Mouse (Mus musculus) hindbrain, embryonic 13.5 days (tissue): Measurements from ENCODE around the gene Cbarp. TPM values are rescaled to one million over a fixed set of nuclear protein-coding genes. Genes with fewer than 3 reads are reported as not detected.

Experiments
- ATAC-seq: fragments of 200-750 bp; cut with Nextera tagmentation; 2 replicates; pipeline ENCODE4 v1.8.0; 2017; ENCODE audit warnings: moderate TSS enrichment; ENCODE audit not compliant: low FRiP score
- H3K27ac ChIP-seq: fragments of 300-500 bp; sonication (generic); 2 replicates; pipeline ENCODE4 v1.5.1; 2015; ENCODE audit warnings: inconsistent platforms, mild to moderate bottlenecking, moderate library complexity
- H3K27me3 ChIP-seq: fragments of 300-500 bp; sonication (generic); 2 replicates; pipeline ENCODE4 v1.6.1; 2015; ENCODE audit warnings: mild to moderate bottlenecking, inconsistent platforms
- H3K36me3 ChIP-seq: fragments of 300-500 bp; sonication (generic); 2 replicates; pipeline ENCODE4 v1.6.1; 2015; ENCODE audit warnings: mild to moderate bottlenecking, inconsistent platforms
- H3K4me1 ChIP-seq: fragments of 300-500 bp; sonication (generic); replicated peaks from 2 replicates; pipeline ENCODE4 v1.6.1; 2015; ENCODE audit warnings: inconsistent platforms
- H3K4me2 ChIP-seq: fragments of 300-500 bp; sonication (generic); 2 replicates; pipeline ENCODE4 v1.6.1; 2015; ENCODE audit warnings: inconsistent platforms, mild to moderate bottlenecking, moderate library complexity
- H3K4me3 ChIP-seq: fragments of 300-500 bp; sonication (generic); 2 replicates; pipeline ENCODE4 v1.5.1; 2015; ENCODE audit warnings: mild to moderate bottlenecking, inconsistent platforms
- H3K9ac ChIP-seq: fragments of 300-500 bp; sonication (generic); 2 replicates; pipeline ENCODE4 v1.6.1; 2015; ENCODE audit warnings: mild to moderate bottlenecking, inconsistent platforms
- H3K9me3 ChIP-seq: fragments of 300-500 bp; sonication (generic); 2 replicates; pipeline ENCODE4 v1.6.1; 2016; ENCODE audit warnings: inconsistent platforms
- WGBS: fragments of 180-500 bp; shearing (Covaris S2); methylation state at CpG from one replicate; pipeline ENCODE4 v1.1.7; 2015; 5-methylcytosine and 5-hydroxymethylcytosine counted together
- polyA plus RNA-seq: library from polyadenylated mRNA; unstranded; fragments of >200 nt; fragmentation: Nextera tagmentation; extraction: Ambion mirVana; gene quantifications from 2 replicates; pipeline ENCODE4 v1.2.1, GENCODE M21; 2015

Cbarp gene
- polyA plus RNA-seq, 1 experiment from 2014 or later: 57.4 TPM

DNA sequence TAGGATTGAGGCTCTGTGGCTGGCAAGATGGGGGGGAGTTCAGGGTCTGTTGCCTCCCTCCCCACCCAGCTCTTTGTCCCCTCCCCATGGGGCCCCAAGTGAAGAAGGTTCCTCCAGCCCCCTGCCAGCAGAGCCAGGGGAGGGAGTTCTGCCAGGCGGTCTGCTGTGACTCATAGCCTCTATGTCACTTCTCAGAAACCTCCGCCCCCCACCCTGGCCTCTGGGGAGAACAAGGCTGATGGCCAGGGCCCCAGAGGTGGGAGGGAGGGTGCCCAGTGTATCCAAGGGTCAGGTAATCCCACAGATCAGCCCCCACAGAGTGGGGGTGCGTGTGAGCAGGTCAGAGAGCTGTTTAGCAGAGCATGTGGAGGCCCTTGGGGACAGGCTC is 12.2 kb upstream of the Cbarp start:
- 34% methylated on average over 3 of the region's 3 CpGs for WGBS
- Histone ChIP-seq H3K27ac (peak overlapping the region; percentile 100), H3K9ac (peak overlapping the region; percentile 100), H3K4me1 (peaks cover 66% of the 10 kb centered on the region), H3K36me3 (peaks cover 66% of the 10 kb centered on the region), H3K4me3 (peak overlapping the region; percentile 97), H3K9me3 (no peaks in the 10 kb centered on the region), H3K27me3 (no peaks in the 10 kb centered on the region), H3K4me2 (peak overlapping the region; percentile 98)
- ATAC-seq: no peak

DNA sequence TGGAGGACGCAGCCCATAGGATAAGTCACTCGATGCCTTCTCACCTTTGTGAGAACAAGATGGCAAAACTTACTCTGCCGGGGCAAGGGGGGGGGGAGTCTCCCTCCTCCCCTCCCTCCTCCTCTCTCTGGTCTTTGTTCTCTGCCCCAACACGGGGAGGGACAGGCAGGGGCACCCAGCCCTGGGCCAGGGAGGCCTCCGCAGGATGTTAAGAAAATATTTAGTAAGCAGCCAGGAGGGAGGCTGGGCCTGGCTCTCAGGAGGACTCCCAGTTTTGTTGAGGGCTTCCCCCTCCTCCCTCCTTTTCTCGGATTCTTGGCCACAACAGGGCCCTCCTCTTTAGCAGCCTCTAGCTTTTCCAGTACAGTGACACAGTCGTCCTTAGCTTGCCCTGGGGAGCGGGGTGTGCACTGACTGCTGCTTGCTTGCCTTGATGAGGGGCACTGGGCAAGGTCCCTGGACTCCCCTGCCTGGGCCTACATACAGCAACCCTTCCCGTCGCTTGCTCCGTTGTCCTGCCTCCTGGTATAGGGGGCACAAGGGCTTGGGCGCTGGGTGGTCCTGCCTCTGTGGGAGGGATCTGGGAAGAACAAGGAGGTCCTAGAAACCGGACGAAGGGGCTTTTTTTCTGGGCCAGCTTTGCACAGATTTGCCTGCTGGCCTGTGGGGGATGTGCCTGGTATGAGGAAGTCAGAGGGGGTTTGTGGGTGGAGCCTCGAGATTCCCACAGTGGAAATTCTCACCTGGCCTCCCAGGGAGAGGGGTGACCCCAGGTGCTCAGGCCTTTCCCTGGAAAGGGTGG is 11.6 kb upstream of the Cbarp start:
- H3K27ac ChIP-seq: peak overlapping the region; percentile 100
- peaks cover 68% of the 10 kb centered on the region for H3K4me1 ChIP-seq
- H3K4me3 ChIP-seq: peak overlapping the region; percentile 97
- no peaks in the 10 kb centered on the region for H3K27me3 ChIP-seq
- H3K36me3 ChIP-seq: peaks cover 62% of the 10 kb centered on the region
- peak overlapping the region; percentile 100 for H3K9ac ChIP-seq
- no peak for ATAC-seq
- peak overlapping the region; percentile 98 for H3K4me2 ChIP-seq
- 5% methylated on average over 15 of the region's 15 CpGs for whole genome bisulfite sequencing
- H3K9me3 ChIP-seq: no peaks in the 10 kb centered on the region

DNA sequence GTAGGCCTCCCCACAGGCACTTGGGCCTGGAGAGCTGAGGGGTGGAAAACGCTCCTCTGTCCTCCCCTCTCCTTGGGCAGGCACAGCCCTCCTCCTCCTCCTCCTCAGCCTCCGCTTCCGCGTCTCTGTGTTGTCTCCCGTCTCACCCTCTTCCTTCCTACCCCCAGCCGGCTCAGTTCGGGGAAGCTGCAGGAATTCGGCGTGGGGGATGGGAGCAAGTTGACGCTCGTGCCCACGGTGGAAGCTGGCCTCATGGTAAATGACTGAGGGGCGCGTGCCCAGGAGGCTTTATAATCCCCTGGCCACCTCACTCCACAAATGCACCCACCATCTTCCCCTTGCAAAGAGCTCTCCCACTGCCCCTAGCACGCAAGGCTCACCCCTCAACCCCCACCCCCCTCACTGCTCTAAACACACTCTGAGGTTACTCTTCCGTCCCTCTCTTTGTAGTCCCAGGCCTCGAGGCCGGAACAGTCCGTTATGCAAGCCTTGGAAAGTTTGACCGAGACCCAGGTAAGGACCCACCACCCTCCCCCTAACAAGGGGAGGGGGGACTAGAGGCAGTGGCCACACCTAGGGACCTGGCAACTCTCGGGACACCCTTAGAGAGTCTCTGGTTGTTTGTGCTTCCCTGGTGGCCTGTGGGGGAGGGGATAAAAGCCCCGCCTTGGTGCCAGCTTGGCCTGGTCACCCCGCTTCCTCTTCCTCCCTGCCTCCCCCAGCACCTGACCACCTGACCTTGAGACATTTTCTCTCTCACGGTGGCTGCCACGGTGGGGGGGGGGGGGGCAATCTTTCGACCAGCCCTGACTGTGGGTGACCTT is 10.8 kb upstream of the Cbarp start:
- H3K9me3 ChIP-seq: no peaks in the 10 kb centered on the region
- H3K4me2 ChIP-seq: peak overlapping the region; percentile 98
- WGBS: under 1% methylated on average over 26 of the region's 26 CpGs
- peak overlapping the region; percentile 100 for H3K27ac ChIP-seq
- ATAC-seq: no peak
- peaks cover 68% of the 10 kb centered on the region for H3K4me1 ChIP-seq
- H3K9ac ChIP-seq: peak overlapping the region; percentile 100
- H3K4me3 ChIP-seq: peak overlapping the region; percentile 97
- no peaks in the 10 kb centered on the region for H3K27me3 ChIP-seq
- H3K36me3 ChIP-seq: peaks cover 57% of the 10 kb centered on the region

DNA sequence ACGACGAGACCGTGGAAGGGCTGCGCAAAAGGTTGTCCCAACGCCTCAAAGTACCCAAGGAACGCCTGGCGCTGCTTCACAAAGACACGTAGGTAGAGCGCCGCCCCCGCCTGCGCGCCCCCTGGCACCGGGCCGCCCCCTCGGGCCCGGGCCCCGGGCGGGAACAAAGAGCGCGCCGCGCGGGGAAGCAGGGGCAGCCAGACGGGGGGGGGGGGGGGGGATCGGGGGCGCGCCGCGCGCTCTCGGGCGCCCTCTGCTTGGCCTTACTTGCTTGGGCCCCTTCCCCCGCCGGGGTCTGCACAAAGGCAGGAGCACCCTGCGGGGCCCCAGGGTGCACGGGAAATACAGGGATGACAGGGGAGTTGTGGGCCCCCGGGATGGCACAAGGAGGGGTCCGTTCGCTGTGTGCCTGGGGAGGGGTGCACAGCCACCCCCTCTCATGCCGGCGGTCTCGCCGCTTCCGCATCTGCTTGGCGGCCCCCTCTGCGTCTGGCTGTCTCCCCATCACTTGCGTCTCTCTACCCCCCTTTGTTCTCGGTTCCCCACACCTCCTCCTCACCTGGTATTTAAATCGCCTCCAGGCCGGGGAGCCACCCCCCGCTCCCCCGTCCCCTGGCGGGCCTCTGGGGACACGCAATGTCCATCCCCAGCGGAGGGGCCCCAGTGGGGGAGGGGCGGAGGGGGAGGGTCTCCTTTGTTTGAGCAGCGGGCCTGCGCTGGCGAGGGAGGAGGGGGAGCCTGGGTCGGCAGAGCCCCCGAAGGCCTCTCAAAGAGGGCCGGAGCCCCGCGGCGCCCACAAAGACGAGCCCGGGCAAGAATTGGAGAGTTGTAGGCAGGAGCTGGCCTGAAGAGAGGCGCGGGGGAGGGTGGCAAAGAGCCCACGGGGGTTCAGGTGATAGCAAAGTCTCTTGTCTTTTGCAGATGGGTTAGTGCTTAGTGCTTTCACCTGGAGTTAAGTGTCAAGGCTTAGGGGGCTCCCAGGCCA is 9.9 kb upstream of the Cbarp start:
- no peaks in the 10 kb centered on the region for H3K9me3 ChIP-seq
- no peak for ATAC-seq
- H3K27ac ChIP-seq: peak overlapping the region; percentile 100
- H3K36me3 ChIP-seq: peaks cover 57% of the 10 kb centered on the region
- peaks cover 68% of the 10 kb centered on the region for H3K4me1 ChIP-seq
- peak overlapping the region; percentile 97 for H3K4me3 ChIP-seq
- WGBS: under 1% methylated on average over 58 of the region's 71 CpGs
- H3K27me3 ChIP-seq: no peaks in the 10 kb centered on the region
- H3K9ac ChIP-seq: peak overlapping the region; percentile 100
- H3K4me2 ChIP-seq: peak overlapping the region; percentile 98

DNA sequence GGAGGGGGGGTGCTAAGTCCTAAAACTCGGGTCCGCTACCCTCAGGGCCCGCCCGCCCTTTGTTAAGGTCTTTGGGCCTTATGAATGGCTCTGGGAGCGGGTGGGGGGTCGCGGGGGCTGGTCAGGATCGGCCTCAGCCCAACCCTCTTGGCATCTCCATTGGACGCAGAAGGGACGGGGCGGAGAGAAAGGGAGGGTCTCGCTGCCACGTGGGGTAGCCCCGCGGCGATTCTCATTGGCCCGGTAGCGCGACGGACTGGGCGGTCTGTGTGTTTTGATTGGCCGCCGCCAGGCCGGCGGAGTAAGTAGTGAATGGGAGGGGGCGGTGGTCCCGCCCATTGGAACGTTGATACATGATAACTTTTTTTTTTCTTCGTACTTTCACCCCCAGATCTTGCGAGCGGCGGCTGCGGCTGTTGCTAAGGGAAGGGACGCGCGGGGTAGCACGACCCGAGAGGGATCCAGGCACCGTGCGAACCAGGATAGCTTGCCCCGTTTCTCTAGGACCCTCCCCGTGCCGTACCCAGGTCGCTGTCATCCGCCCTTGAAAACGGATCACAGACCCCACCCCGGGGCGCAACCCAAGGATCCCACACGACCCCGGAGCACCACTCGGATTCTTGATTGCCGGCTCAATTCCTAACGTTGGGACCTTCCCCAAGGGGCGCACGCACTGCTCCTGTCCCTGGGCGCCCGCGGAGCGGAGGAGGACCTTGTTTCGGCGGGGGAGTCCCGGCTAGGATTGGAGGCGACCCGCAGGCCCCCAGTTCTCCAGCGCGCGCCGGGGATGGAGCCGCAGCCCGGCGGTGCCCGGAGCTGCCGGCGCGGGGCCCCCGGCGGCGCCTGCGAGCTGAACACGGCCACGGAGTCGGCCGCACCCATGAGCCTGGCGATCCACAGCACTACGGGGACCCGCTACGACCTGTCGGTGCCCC is 8.9 kb upstream of the Cbarp start:
- peak; percentile 80 for ATAC-seq
- Histone ChIP-seq H3K27ac (peak overlapping the region; percentile 100), H3K36me3 (peaks cover 56% of the 10 kb centered on the region), H3K4me1 (peaks cover 67% of the 10 kb centered on the region), H3K9ac (peak overlapping the region; percentile 100), H3K4me2 (peak overlapping the region; percentile 98), H3K27me3 (no peaks in the 10 kb centered on the region), H3K9me3 (no peaks in the 10 kb centered on the region), H3K4me3 (peak overlapping the region; percentile 97)
- under 1% methylated on average over 88 of the region's 88 CpGs for WGBS

DNA sequence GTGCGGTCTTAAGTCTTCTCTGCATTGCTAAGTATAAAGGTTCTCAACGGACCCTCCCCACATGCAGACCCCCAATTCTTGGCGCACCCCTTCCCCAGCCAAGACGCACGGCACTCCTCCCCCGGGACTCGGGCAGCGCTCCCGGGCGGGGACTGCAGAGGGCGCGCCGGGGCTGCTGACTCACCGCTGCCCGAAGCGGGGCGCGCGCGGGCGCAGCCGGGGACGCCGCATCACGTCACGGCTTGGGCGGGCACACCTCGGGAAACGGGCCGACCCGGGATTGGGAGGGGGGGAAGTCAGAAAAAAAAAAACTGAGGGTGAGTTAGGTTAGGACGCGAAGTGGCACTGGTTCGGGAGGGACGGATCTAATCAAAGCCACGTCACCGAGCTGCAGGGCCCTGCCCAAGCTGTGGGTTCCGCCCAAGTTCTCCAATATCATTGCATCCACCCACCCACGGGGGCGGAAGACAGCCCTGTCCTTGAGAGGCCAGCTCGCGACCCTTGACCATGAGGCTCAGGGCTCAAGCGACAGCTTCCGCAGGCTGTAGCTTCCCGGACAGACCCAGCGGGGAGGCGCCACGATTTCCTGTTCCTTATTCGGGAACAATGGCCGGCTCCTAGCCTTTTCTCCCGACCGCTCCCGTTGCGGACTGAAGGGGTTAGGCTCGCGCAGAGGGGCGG is 8.1 kb upstream of the Cbarp start:
- Histone ChIP-seq H3K27me3 (no peaks in the 10 kb centered on the region), H3K9me3 (no peaks in the 10 kb centered on the region), H3K4me3 (peak overlapping the region; percentile 97), H3K4me2 (peak overlapping the region; percentile 68), H3K27ac (peak overlapping the region; percentile 100), H3K9ac (peak overlapping the region; percentile 99), H3K4me1 (peaks cover 63% of the 10 kb centered on the region), H3K36me3 (peaks cover 56% of the 10 kb centered on the region)
- 1% methylated on average over 52 of the region's 57 CpGs for WGBS
- peak; percentile 43 for ATAC-seq

DNA sequence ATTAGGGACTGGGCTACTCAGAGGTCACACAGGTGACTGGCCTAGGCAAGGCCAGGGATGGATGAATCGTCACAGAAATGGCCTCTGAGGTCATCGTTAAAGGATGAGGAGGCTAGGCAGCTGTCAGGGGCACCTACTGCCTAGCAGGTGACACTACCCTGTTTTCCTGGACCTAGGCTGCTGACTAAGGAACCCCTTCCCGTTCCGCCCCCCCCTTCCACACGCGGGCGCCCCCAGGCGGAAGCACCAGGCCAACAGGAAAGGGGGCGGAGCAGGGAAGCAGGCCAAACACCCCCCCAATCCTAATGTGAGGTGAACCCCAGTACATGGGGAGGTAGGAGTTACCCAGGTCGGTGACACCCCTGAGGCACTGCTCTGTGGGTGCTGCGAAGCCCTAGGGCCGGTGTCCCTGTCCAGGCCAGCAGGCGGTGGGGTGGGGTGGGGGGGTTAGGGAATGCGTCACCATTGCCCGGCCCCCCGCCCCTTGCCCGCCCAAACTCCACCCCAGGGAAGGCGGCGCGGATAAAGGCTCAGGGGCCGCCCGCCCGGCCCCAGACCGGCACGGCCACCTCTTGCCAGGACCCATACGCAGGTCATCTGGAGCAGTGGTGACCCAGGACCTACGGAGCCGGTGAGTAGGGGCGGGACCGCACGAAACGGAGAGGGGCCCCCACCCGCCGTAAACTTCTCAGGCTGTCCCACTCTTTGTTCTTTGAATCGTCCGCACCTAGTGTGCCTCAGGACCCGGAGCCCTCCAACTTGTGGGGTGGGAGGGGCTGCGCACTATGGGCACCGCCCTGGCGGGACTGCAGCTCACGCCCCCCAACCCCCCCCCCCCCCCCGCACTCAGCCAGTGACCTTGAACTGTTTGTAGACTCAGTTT is 7.3 kb upstream of the Cbarp start, which contains the start of gene Midn:
Gene Midn, plus strand, starts transcription at position 554 of the 883 bp plus-strand sequence.
- 1% methylated on average over 37 of the region's 42 CpGs for WGBS
- H3K4me1 ChIP-seq: peaks cover 63% of the 10 kb centered on the region
- no peaks in the 10 kb centered on the region for H3K9me3 ChIP-seq
- peak; percentile 29 for ATAC-seq
- peak within 1 kb of the TSS; percentile 68 for H3K4me2 ChIP-seq
- peak within 1 kb of the TSS; percentile 100 for H3K27ac ChIP-seq
- peak within 1 kb of the TSS; percentile 99 for H3K9ac ChIP-seq
- no peaks in the 10 kb centered on the region for H3K27me3 ChIP-seq
- H3K4me3 ChIP-seq: peak within 1 kb of the TSS; percentile 97
- peaks cover 51% of the 10 kb centered on the region for H3K36me3 ChIP-seq

DNA sequence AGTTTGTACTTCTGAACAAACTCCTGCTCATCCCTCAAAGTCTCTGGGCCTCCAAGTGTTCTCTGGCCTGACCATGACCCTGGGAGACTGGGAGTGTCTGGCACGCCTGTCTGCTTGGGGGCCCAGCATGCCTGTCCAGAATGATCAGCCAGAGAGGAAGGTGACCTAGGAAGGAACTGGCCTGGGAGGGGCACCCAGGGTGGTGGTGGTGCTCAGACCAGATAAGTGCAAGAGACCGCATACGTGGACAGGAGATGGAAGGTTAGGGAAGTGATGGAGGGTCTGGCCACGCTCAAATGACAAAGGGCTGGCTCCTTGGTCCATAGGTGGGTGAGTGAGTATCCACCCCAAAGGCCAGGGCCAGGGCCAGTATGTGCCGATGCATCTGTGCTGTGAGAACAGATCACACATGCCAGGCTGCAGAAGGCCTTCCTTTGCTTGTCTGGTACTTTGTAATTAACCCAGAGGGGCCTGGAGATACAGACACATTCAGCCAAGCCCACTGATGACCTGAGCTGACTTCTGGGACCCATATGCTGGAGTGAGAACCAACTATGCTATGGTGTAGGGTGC is 6.6 kb upstream of the Cbarp start:
- WGBS: 74% methylated on average over 5 of the region's 5 CpGs
- Histone ChIP-seq H3K36me3 (peaks cover 44% of the 10 kb centered on the region), H3K9ac (peak overlapping the region; percentile 99), H3K27ac (peak overlapping the region; percentile 100), H3K4me2 (peak overlapping the region; percentile 68), H3K4me1 (peaks cover 61% of the 10 kb centered on the region), H3K4me3 (peak overlapping the region; percentile 97), H3K27me3 (no peaks in the 10 kb centered on the region), H3K9me3 (no peaks in the 10 kb centered on the region)
- ATAC-seq: no peak

DNA sequence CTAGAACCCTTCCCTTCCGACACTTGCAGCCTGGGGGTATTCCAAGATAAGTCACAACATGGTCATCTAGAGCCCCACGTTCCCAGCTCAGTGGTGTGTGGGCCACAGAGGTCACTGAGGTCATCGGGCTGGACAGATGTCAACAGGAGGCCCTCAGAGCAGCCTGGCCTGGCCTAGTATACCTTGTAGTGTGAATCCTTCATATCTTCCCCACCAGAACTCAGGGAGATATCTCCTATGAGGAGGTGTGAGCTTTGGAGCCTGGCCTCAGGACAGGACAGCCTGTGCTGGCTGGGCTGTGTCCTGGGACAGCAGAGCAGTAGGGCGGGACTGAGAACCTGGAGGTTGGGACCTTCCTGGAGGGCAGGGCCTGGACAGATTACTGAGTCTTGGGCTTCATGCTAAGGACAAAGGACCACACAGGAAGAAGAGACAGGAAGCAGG is 6.0 kb upstream of the Cbarp start:
- H3K27me3 ChIP-seq: no peaks in the 10 kb centered on the region
- H3K36me3 ChIP-seq: peaks cover 38% of the 10 kb centered on the region
- no peaks in the 10 kb centered on the region for H3K9me3 ChIP-seq
- 73% methylated on average over 4 of the region's 4 CpGs for WGBS
- H3K4me1 ChIP-seq: peaks cover 58% of the 10 kb centered on the region
- H3K27ac ChIP-seq: peak overlapping the region; percentile 100
- H3K4me2 ChIP-seq: no peak overlapping the region
- peak overlapping the region; percentile 97; the same call in 1 of the 2 replicates for H3K4me3 ChIP-seq
- no peak for ATAC-seq
- peak overlapping the region; percentile 99 for H3K9ac ChIP-seq
